Comparison of ENCODE assay signal across 24 mouse cellular contexts in the genomic region with DNA sequence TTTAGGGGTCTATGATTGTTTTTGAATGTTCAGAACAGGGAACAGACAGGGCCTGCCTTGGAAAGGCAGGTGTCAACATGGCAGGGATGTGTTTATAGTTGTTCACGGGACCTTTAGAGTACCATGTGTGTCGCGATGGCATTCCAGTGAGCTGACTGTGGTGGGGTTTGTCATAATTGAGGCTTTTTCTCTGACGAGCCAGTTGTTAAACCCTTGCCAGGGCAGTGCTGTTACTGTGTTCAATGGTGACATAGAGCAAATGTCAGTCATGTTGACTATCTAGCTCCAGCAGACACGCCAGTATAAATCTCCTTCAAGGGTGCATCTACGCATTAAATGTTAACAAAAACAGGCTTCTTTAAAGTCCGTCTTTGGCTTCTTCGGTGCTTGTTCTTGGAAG. TPM values are rescaled to one million over a fixed set of nuclear protein-coding genes. Genes with fewer than 3 reads are reported as not detected.
A peak's percentile ranks its signal among the peaks of the same experiment; 100 is the strongest.
DNase-seq lines count a peak whose midpoint lies in the region; ATAC-seq lines count a peak whose summit lies in the region.
"Had no signal": no experiment of that assay in that cellular context is flagged by ENCODE, and none has a peak within 500 bp of the region (broad histone marks: within the 10 kb centered on the region; RNA-seq: fewer than 3 reads in every experiment).

No protein-coding gene starts in this region.

- no peaks in the 10 kb centered on the region for H3K27me3 ChIP-seq in forebrain, embryonic 13.5 days
- no peaks in the 10 kb centered on the region for H3K27me3 ChIP-seq in forebrain, embryonic 11.5 days (ENCODE audit: control insufficient read depth, insufficient read depth, low read length)
- H3K27me3 ChIP-seq in midbrain, embryonic 13.5 days: no peaks in the 10 kb centered on the region
- H3K27me3 ChIP-seq in midbrain, embryonic 16.5 days (ENCODE audit: control insufficient read depth, insufficient read depth, low read depth, low read length): no peaks in the 10 kb centered on the region
- H3K27me3 ChIP-seq: CH12.LX; neural tube, embryonic 12.5 days had no signal

- no peak for ATAC-seq in forebrain, embryonic 13.5 days
- ATAC-seq in forebrain, embryonic 11.5 days (replicated peaks; ENCODE audit: low FRiP score): no peak
- no peak for ATAC-seq in midbrain, embryonic 13.5 days
- ATAC-seq in midbrain, embryonic 16.5 days: no peak
- ATAC-seq: intestine, postnatal 0 days had no signal

- H3K27ac ChIP-seq in forebrain, embryonic 13.5 days: peak overlapping the region; percentile 90
- no peak overlapping the region for H3K27ac ChIP-seq in forebrain, embryonic 11.5 days (ENCODE audit: low read depth, low read length)
- peak overlapping the region; percentile 39 for H3K27ac ChIP-seq in midbrain, embryonic 13.5 days
- no peak overlapping the region for H3K27ac ChIP-seq in midbrain, embryonic 16.5 days (ENCODE audit: low read length)
- H3K27ac ChIP-seq: embryonic facial prominence, embryonic 13.5 days; kidney, postnatal 0 days; layer of hippocampus, adult 2 months; neural tube, embryonic 12.5 days had no signal

- H3K9me3 ChIP-seq in forebrain, embryonic 13.5 days (replicated peaks): no peaks in the 10 kb centered on the region
- no peaks in the 10 kb centered on the region for H3K9me3 ChIP-seq in forebrain, embryonic 11.5 days (ENCODE audit: control insufficient read depth, low read length)
- no peaks in the 10 kb centered on the region for H3K9me3 ChIP-seq in midbrain, embryonic 13.5 days
- H3K9me3 ChIP-seq in midbrain, embryonic 16.5 days (replicated peaks; ENCODE audit: control insufficient read depth, low read length, poor library complexity, severe bottlenecking): no peaks in the 10 kb centered on the region
- H3K9me3 ChIP-seq: embryonic facial prominence, embryonic 13.5 days; neural tube, embryonic 12.5 days had no signal

- no peak overlapping the region for H3K4me2 ChIP-seq in forebrain, embryonic 13.5 days
- H3K4me2 ChIP-seq in forebrain, embryonic 11.5 days (ENCODE audit: low read depth, low read length, severe bottlenecking): no peak overlapping the region
- no peak overlapping the region for H3K4me2 ChIP-seq in midbrain, embryonic 13.5 days (replicated peaks)
- H3K4me2 ChIP-seq in midbrain, embryonic 16.5 days (ENCODE audit: low read length): no peak overlapping the region
- H3K4me2 ChIP-seq: embryonic facial prominence, embryonic 13.5 days; lung, embryonic 14.5 days; neural tube, embryonic 12.5 days had no signal

- WGBS in forebrain, embryonic 13.5 days: 67% methylated on average over 8 of the region's 8 CpGs
- 87% methylated on average over 8 of the region's 8 CpGs for WGBS in forebrain, embryonic 11.5 days
- WGBS in midbrain, embryonic 13.5 days: 79% methylated on average over 8 of the region's 8 CpGs
- 75% methylated on average over 8 of the region's 8 CpGs for WGBS in midbrain, embryonic 16.5 days

- intact Hi-C loops in heart, postnatal 36 days (cut with DNase I): no loop called here
- intact Hi-C loops in left cerebral cortex, postnatal 25 days (cut with DNase I): no loop called here

- H3K4me3 ChIP-seq in forebrain, embryonic 13.5 days: no peak overlapping the region
- H3K4me3 ChIP-seq in forebrain, embryonic 11.5 days (ENCODE audit: low read depth, low read length): no peak overlapping the region
- no peak overlapping the region for H3K4me3 ChIP-seq in midbrain, embryonic 13.5 days (replicated peaks)
- no peak overlapping the region for H3K4me3 ChIP-seq in midbrain, embryonic 16.5 days (ENCODE audit: low read depth, low read length)
- H3K4me3 ChIP-seq: embryonic facial prominence, embryonic 13.5 days; layer of hippocampus, adult 2 months; neural tube, embryonic 12.5 days had no signal

- no peaks in the 10 kb centered on the region for H3K36me3 ChIP-seq in forebrain, embryonic 13.5 days (ENCODE audit: poor library complexity, severe bottlenecking)
- H3K36me3 ChIP-seq in forebrain, embryonic 11.5 days (ENCODE audit: control insufficient read depth, insufficient read depth, low read length): no peaks in the 10 kb centered on the region
- no peaks in the 10 kb centered on the region for H3K36me3 ChIP-seq in midbrain, embryonic 13.5 days
- no peaks in the 10 kb centered on the region for H3K36me3 ChIP-seq in midbrain, embryonic 16.5 days (ENCODE audit: control insufficient read depth, insufficient read depth, low read length)
- H3K36me3 ChIP-seq: embryonic facial prominence, embryonic 13.5 days; neural tube, embryonic 12.5 days had no signal

- DNase-seq in forebrain, embryonic 11.5 days (ENCODE audit: low spot score): no peak
- peak; percentile 15 to 24 for DNase-seq in heart, postnatal 36 days
- DNase-seq in left cerebral cortex, postnatal 25 days (ENCODE audit: low spot score in 2 of 2): no peak
- DNase-seq in adrenal gland, postnatal 4 days (ENCODE audit: low spot score in 2 of 2): no peak
- no peak for DNase-seq in adrenal gland, postnatal 36 days
- DNase-seq: cerebellum, adult 2 months; gastrocnemius, postnatal 10 days; lung, embryonic 14.5 days; right cerebral cortex, adult 18-20 months; spleen, adult 18-20 months; thymus, postnatal 14 days had no signal

- no peak overlapping the region for H3K9ac ChIP-seq in forebrain, embryonic 13.5 days
- no peak overlapping the region for H3K9ac ChIP-seq in forebrain, embryonic 11.5 days (ENCODE audit: low read length)
- H3K9ac ChIP-seq in midbrain, embryonic 13.5 days (replicated peaks): 0 out of 2 replicates have a peak overlapping the region, but pooled peaks have one; percentile 41
- no peak overlapping the region for H3K9ac ChIP-seq in midbrain, embryonic 16.5 days (ENCODE audit: low read depth, low read length)
- H3K9ac ChIP-seq: embryonic facial prominence, embryonic 13.5 days; lung, embryonic 14.5 days; neural tube, embryonic 12.5 days had no signal

- peaks cover 56% of the 10 kb centered on the region for H3K4me1 ChIP-seq in forebrain, embryonic 13.5 days
- H3K4me1 ChIP-seq in forebrain, embryonic 11.5 days (replicated peaks; ENCODE audit: control insufficient read depth, insufficient read depth, low read length): 0 out of 2 replicates have a peak, but pooled peaks cover 3% of the 10 kb centered on the region
- peaks cover 44% of the 10 kb centered on the region for H3K4me1 ChIP-seq in midbrain, embryonic 13.5 days (replicated peaks)
- H3K4me1 ChIP-seq in midbrain, embryonic 16.5 days (ENCODE audit: control insufficient read depth, insufficient read depth, low read length): peaks cover 21% of the 10 kb centered on the region

RNA-seq across cellular contexts. Expression of gene Neurod6, which starts 31.5 kb away (rescaled TPM):
- polyA plus RNA-seq in forebrain, embryonic 13.5 days (2015; fragmentation: Nextera tagmentation; extraction: Ambion mirVana): 173 and 314 TPM in 2 replicates
- polyA plus RNA-seq in forebrain, embryonic 11.5 days (2014; fragmentation: Nextera tagmentation; extraction: Ambion mirVana): 7.6 and 7.8 TPM in 2 replicates
- polyA plus RNA-seq in midbrain, embryonic 13.5 days (2015; fragmentation: Nextera tagmentation; extraction: Ambion mirVana): 23.1 and 28.7 TPM in 2 replicates
- 13.5 and 18.3 TPM in 2 replicates for polyA plus RNA-seq in midbrain, embryonic 16.5 days (2015; fragmentation: Nextera tagmentation; extraction: Ambion mirVana)
- total RNA-seq in heart, postnatal 36 days (2021): not detected
- 10 to 100 TPM; 37.6 to 68.6 TPM for total RNA-seq in left cerebral cortex, postnatal 25 days (2021)
- under 1 TPM in 1 of 2 experiments, not detected in 1; 0.42 TPM for total RNA-seq in adrenal gland, postnatal 4 days (2021)
- total RNA-seq in adrenal gland, postnatal 36 days (2021): not detected
- total RNA-seq: CH12.LX; common myeloid progenitor, adult 5-6 weeks; liver, adult 2 months had no signal
- polyA plus RNA-seq: heart, postnatal 0 days; kidney, postnatal 0 days; liver, adult 2 months; lung, embryonic 14.5 days; stomach, embryonic 16.5 days had no signal

Comparison
In these comparisons a context has a peak if more than half of its experiments do, and no peak if none do; other contexts are left out.
1. H3K27ac ChIP-seq: peak in forebrain, embryonic 13.5 days (single experiment) and midbrain, embryonic 13.5 days (single experiment); none in forebrain, embryonic 11.5 days (single experiment) and midbrain, embryonic 16.5 days (single experiment).
2. DNase-seq: peak in heart, postnatal 36 days (2 of 2); none in forebrain, embryonic 11.5 days (single experiment), left cerebral cortex, postnatal 25 days (0 of 2), adrenal gland, postnatal 4 days (0 of 2) and adrenal gland, postnatal 36 days (0 of 2).
3. RNA of gene Neurod6, which starts 31.5 kb away (total RNA-seq): 37.6 to 68.6 TPM in left cerebral cortex, postnatal 25 days; 0.42 TPM in adrenal gland, postnatal 4 days, not detected in heart, postnatal 36 days and not detected in adrenal gland, postnatal 36 days; every median in the first group is over 10 times any median in the second.